Mouse (Mus musculus): ENCODE measurements around the gene Zfp969. TPM values are rescaled to one million over a fixed set of nuclear protein-coding genes. Genes with fewer than 3 reads are reported as not detected.
"Not testable (repeated sequence)": the region's sequence is repeated elsewhere in the genome, so short reads cannot be mapped to it uniquely, and the experiment has no call there.

Gene Zfp969
- 11.1 and 20.4 TPM in 2 replicates for polyA plus RNA-seq (2015; fragmentation: Nextera tagmentation; extraction: Ambion mirVana)

- not testable (repeated sequence) for H3K27ac ChIP-seq; H3K4me1 ChIP-seq; H3K4me2 ChIP-seq; H3K9ac ChIP-seq; H3K4me3 ChIP-seq; H3K9me3 ChIP-seq; H3K36me3 ChIP-seq; H3K27me3 ChIP-seq; ATAC-seq (ENCODE audit: insufficient number of reproducible peaks, insufficient read depth, low FRiP score, low TSS enrichment, low read depth)
- no CpG with 5 or more reads among the region's 9 CpGs for WGBS
Measured at GRCm38 (mm10) chr2:175703546-175703945, at the start of gene Zfp969. Gene Zfp969, minus strand, starts transcription at chr2:175703646.

- H3K9ac ChIP-seq; H3K27ac ChIP-seq; H3K9me3 ChIP-seq; H3K4me3 ChIP-seq; H3K36me3 ChIP-seq; ATAC-seq (ENCODE audit: insufficient number of reproducible peaks, insufficient read depth, low FRiP score, low TSS enrichment, low read depth); H3K27me3 ChIP-seq; H3K4me1 ChIP-seq; H3K4me2 ChIP-seq: not testable (repeated sequence)
- no CpG with 5 or more reads among the region's 2 CpGs for WGBS
Measured at GRCm38 (mm10) chr2:175741237-175741636, 37.8 kb upstream of the Zfp969 start, which contains the start of gene Gm2007. Gene Gm2007, plus strand, starts transcription at chr2:175741537.

- not testable (repeated sequence) for H3K9me3 ChIP-seq; H3K4me2 ChIP-seq; H3K27ac ChIP-seq; H3K4me1 ChIP-seq; H3K4me3 ChIP-seq; H3K36me3 ChIP-seq; H3K9ac ChIP-seq; ATAC-seq (ENCODE audit: insufficient number of reproducible peaks, insufficient read depth, low FRiP score, low TSS enrichment, low read depth); H3K27me3 ChIP-seq
- WGBS, result no CpG with 5 or more reads among the region's 2 CpGs
Measured at GRCm38 (mm10) chr2:175643678-175644077, 59.8 kb downstream of the Zfp969 start, which contains the start of gene Gm11007. Gene Gm11007, plus strand, starts transcription at chr2:175643978.

Other genes with a start within 250 kb of the Zfp969 start
- gene Zfp965, start 233.7 kb downstream of the Zfp969 start, polyA plus RNA-seq (2015; fragmentation: Nextera tagmentation; extraction: Ambion mirVana), result 7.1 and 8.0 TPM in 2 replicates
- gene Gm11007, start 59.7 kb downstream of the Zfp969 start, polyA plus RNA-seq (2015; fragmentation: Nextera tagmentation; extraction: Ambion mirVana), result not detected in 2 replicates
- gene Gm2007, start 37.9 kb upstream of the Zfp969 start, polyA plus RNA-seq (2015; fragmentation: Nextera tagmentation; extraction: Ambion mirVana), result not detected in 2 replicates
- gene Gm14288, start 97.4 kb upstream of the Zfp969 start, polyA plus RNA-seq (2015; fragmentation: Nextera tagmentation; extraction: Ambion mirVana), result 3.1 TPM in 1 of 2 replicates, not detected in the other
- gene Gm6710, start 165.6 kb upstream of the Zfp969 start, polyA plus RNA-seq (2015; fragmentation: Nextera tagmentation; extraction: Ambion mirVana), result 24.6 and 25.5 TPM in 2 replicates
- gene Zfp966, start 227.5 kb upstream of the Zfp969 start, polyA plus RNA-seq (2015; fragmentation: Nextera tagmentation; extraction: Ambion mirVana), result 3.3 and 4.4 TPM in 2 replicates

Data from embryonic facial prominence, embryonic 13.5 days (tissue).